Mouse (Mus musculus) 3134 (cell line): ENCODE results near the gene Zbtb20.

ENCODE experiments used
- DNase-seq: peaks from one replicate; pipeline ENCODE4 v3.0.0-alpha.2; 2011; ENCODE audit warnings: low spot score; ENCODE audit not compliant: insufficient read length; ENCODE audit errors: extremely low read depth

The Zbtb20 gene

GRCm38 (mm10) chr16:43671972-43672371 is 796.3 kb downstream of the Zbtb20 start:
- DNase-seq = no peak

GRCm38 (mm10) chr16:43672697-43673096 is 797.0 kb downstream of the Zbtb20 start:
- no peak for DNase-seq

GRCm38 (mm10) chr16:43674400-43674799 is 798.7 kb downstream of the Zbtb20 start:
- DNase-seq = no peak

GRCm38 (mm10) chr16:43687968-43688367 is 812.3 kb downstream of the Zbtb20 start:
- DNase-seq = no peak

GRCm38 (mm10) chr16:43690211-43690690 is 814.6 kb downstream of the Zbtb20 start:
- no peak for DNase-seq

- DNase-seq = no peak
These were observed 815.2 kb downstream of the Zbtb20 start for GRCm38 (mm10) chr16:43690912-43691311.

- no peak for DNase-seq
These were observed 816.1 kb downstream of the Zbtb20 start for GRCm38 (mm10) chr16:43691741-43692140.
